Mouse (Mus musculus): Measurements from ENCODE around the gene Rbm4b. TPM values are rescaled to one million over a fixed set of nuclear protein-coding genes. Genes with fewer than 3 reads are reported as not detected.
"Not testable (repeated sequence)": the region's sequence is repeated elsewhere in the genome, so short reads cannot be mapped to it uniquely, and the experiment has no call there.

Gene Rbm4b
- polyA plus RNA-seq, 1 experiment: 4.8 TPM

GRCm38 (mm10) chr19:4755565-4756192 is 618 bp upstream of the Rbm4b start:
- no peak for TF ChIP-seq MYOG (IDR thresholded peaks at IDR 0.05; ENCODE audit: control insufficient read depth in 1 of 3, insufficient read depth in 1 of 3, insufficient read length in 2 of 3, low read depth in 2 of 3)
- peak; percentile 92 for TF ChIP-seq POLR2AphosphoS2 (IDR thresholded peaks at IDR 0.05; ENCODE audit: insufficient read length, low read depth)
- Histone ChIP-seq H3K4me2 (ENCODE audit: low read depth) (peak overlapping the region; percentile 95), H3K4me3 (peak overlapping the region; percentile 60), H3K36me3 (ENCODE audit: control insufficient read depth, insufficient read depth) (no peaks in the 10 kb centered on the region), H3K27me3 (ENCODE audit: control insufficient read depth, insufficient read depth, insufficient read length) (no peaks in the 10 kb centered on the region), H3K79me2 (ENCODE audit: control insufficient read depth, insufficient read depth) (peaks cover 28% of the 10 kb centered on the region), H3ac (ENCODE audit: control insufficient read depth, insufficient read length) (peak overlapping the region; percentile 31)

- Histone ChIP-seq H3K4me2 (ENCODE audit: low read depth) (peak overlapping the region; percentile 92), H3K36me3 (ENCODE audit: control insufficient read depth, insufficient read depth) (peaks cover 6% of the 10 kb centered on the region), H3K79me2 (ENCODE audit: control insufficient read depth, insufficient read depth) (peaks cover 40% of the 10 kb centered on the region), H3ac (ENCODE audit: control insufficient read depth, insufficient read length) (peak overlapping the region; percentile 31), H3K27me3 (ENCODE audit: control insufficient read depth, insufficient read depth, insufficient read length) (no peaks in the 10 kb centered on the region), H3K4me3 (peak overlapping the region; percentile 60)
- TF ChIP-seq REST (IDR thresholded peaks at IDR 0.05; ENCODE audit: insufficient read depth, insufficient read length): no peak
- TF ChIP-seq TCF12 (IDR thresholded peaks at IDR 0.05; ENCODE audit: insufficient read depth, poor library complexity, severe bottlenecking): no peak
- TF ChIP-seq POLR2AphosphoS2 (IDR thresholded peaks at IDR 0.05; ENCODE audit: insufficient read length, low read depth): no peak
Measured at GRCm38 (mm10) chr19:4756921-4757320, 624 bp downstream of the Rbm4b start.

- H3K4me2 ChIP-seq (ENCODE audit: low read depth); H3ac ChIP-seq (ENCODE audit: control insufficient read depth, insufficient read length); H3K27me3 ChIP-seq (ENCODE audit: control insufficient read depth, insufficient read depth, insufficient read length); H3K4me3 ChIP-seq: not testable (repeated sequence)
- peaks cover 28% of the 10 kb centered on the region for H3K36me3 ChIP-seq (ENCODE audit: control insufficient read depth, insufficient read depth)
- H3K79me2 ChIP-seq (ENCODE audit: control insufficient read depth, insufficient read depth): peaks cover 70% of the 10 kb centered on the region
Measured at GRCm38 (mm10) chr19:4760544-4760943, 4.2 kb downstream of the Rbm4b start.

GRCm38 (mm10) chr19:4762876-4763275 is 6.6 kb downstream of the Rbm4b start:
- Histone ChIP-seq H3K27me3 (ENCODE audit: control insufficient read depth, insufficient read depth, insufficient read length) (no peaks in the 10 kb centered on the region), H3ac (ENCODE audit: control insufficient read depth, insufficient read length) (no peak overlapping the region), H3K79me2 (ENCODE audit: control insufficient read depth, insufficient read depth) (peaks cover 83% of the 10 kb centered on the region), H3K36me3 (ENCODE audit: control insufficient read depth, insufficient read depth) (peaks cover 38% of the 10 kb centered on the region), H3K4me2 (ENCODE audit: low read depth) (no peak overlapping the region), H3K4me3 (no peak overlapping the region)
- TF ChIP-seq MAX (IDR thresholded peaks at IDR 0.05; ENCODE audit: low read depth) (no peak), REST (IDR thresholded peaks at IDR 0.05; ENCODE audit: insufficient read depth, insufficient read length) (no peak), POLR2A (IDR thresholded peaks at IDR 0.05; ENCODE audit: insufficient read length, low read depth) (no peak), POLR2AphosphoS2 (IDR thresholded peaks at IDR 0.05; ENCODE audit: insufficient read length, low read depth) (no peak), USF1 (IDR thresholded peaks at IDR 0.05; ENCODE audit: low read depth) (no peak), MYOD1 (IDR thresholded peaks at IDR 0.05; ENCODE audit: control insufficient read depth in 1 of 3, insufficient read length in 2 of 3, low read depth in 2 of 3) (no peak), E2F4 (IDR thresholded peaks at IDR 0.05; ENCODE audit: insufficient read depth) (no peak), CEBPB (IDR thresholded peaks at IDR 0.05; ENCODE audit: insufficient read depth, poor library complexity, severe bottlenecking) (no peak), TCF12 (IDR thresholded peaks at IDR 0.05; ENCODE audit: insufficient read depth, poor library complexity, severe bottlenecking) (no peak), MYOG (IDR thresholded peaks at IDR 0.05; ENCODE audit: control insufficient read depth in 1 of 3, insufficient read depth in 1 of 3, insufficient read length in 2 of 3, low read depth in 2 of 3) (no peak), SRF (IDR thresholded peaks at IDR 0.05; ENCODE audit: control insufficient read depth, insufficient read length, low read depth) (no peak), TCF3 (IDR thresholded peaks at IDR 0.05; ENCODE audit: insufficient read length, low read depth) (no peak)

DNA sequence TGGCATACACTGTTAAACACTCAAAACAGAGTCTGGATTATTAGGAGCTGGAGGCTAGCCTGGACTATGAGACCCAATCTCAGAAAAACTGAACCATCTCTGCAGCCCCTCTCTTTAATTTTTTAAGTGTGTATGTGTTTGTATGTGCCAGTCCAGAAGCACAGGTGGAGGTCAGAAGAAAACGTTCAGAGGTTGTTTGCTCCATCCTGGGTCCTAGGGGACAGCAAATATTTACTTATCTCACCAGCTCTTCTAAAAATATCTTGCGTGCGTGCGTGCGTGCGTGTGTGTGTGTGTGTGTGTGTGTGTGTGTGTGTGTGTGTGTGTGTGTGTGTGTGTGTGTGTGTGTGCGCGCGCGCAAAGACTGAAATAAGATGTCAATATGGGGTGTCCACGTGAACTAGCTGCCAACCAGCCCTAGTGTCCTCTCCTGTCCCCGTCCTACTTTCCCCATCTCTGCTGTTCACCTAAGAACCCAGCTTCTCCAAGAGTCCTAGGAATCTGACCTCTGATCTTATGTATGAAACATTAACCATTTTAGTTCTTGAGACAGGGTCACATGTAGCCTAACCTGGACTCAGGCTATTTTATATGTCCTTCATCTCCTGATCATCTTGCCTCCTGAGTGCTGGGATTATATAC is 11.3 kb downstream of the Rbm4b start:
- no peaks in the 10 kb centered on the region for H3K27me3 ChIP-seq (ENCODE audit: control insufficient read depth, insufficient read depth, insufficient read length)
- H3K4me3 ChIP-seq: no peak overlapping the region
- H3ac ChIP-seq (ENCODE audit: control insufficient read depth, insufficient read length): no peak overlapping the region
- H3K4me2 ChIP-seq (ENCODE audit: low read depth): no peak overlapping the region
- TF ChIP-seq CEBPB (IDR thresholded peaks at IDR 0.05; ENCODE audit: insufficient read depth, poor library complexity, severe bottlenecking): no peak
- no peak for TF ChIP-seq MYOD1 (IDR thresholded peaks at IDR 0.05; ENCODE audit: control insufficient read depth in 1 of 3, insufficient read length in 2 of 3, low read depth in 2 of 3)
- TF ChIP-seq MYOG (IDR thresholded peaks at IDR 0.05; ENCODE audit: control insufficient read depth in 1 of 3, insufficient read depth in 1 of 3, insufficient read length in 2 of 3, low read depth in 2 of 3): no peak
- no peak for TF ChIP-seq SRF (IDR thresholded peaks at IDR 0.05; ENCODE audit: control insufficient read depth, insufficient read length, low read depth)
- TF ChIP-seq TCF12 (IDR thresholded peaks at IDR 0.05; ENCODE audit: insufficient read depth, poor library complexity, severe bottlenecking): no peak
- no peak for TF ChIP-seq TCF3 (IDR thresholded peaks at IDR 0.05; ENCODE audit: insufficient read length, low read depth)
- no peak for TF ChIP-seq REST (IDR thresholded peaks at IDR 0.05; ENCODE audit: insufficient read depth, insufficient read length)
- TF ChIP-seq E2F4 (IDR thresholded peaks at IDR 0.05; ENCODE audit: insufficient read depth): no peak
- no peak for TF ChIP-seq POLR2AphosphoS2 (IDR thresholded peaks at IDR 0.05; ENCODE audit: insufficient read length, low read depth)
- no peak for TF ChIP-seq USF1 (IDR thresholded peaks at IDR 0.05; ENCODE audit: low read depth)
- TF ChIP-seq POLR2A (IDR thresholded peaks at IDR 0.05; ENCODE audit: insufficient read length, low read depth): no peak
- H3K79me2 ChIP-seq (ENCODE audit: control insufficient read depth, insufficient read depth): peaks cover 84% of the 10 kb centered on the region
- H3K36me3 ChIP-seq (ENCODE audit: control insufficient read depth, insufficient read depth): peaks cover 55% of the 10 kb centered on the region

Data from myocyte (in vitro differentiated cells).